In genomic region chr1:60376556-60376955, GRCm38 (mm10) we compare ENCODE assay signal across 26 mouse cellular contexts.
"Had no signal": no experiment of that assay in that cellular context is flagged by ENCODE, and none has a peak within 500 bp of the region (broad histone marks: within the 10 kb centered on the region; RNA-seq: fewer than 3 reads in every experiment).

No protein-coding gene starts in this region.

- H3K27ac ChIP-seq: embryonic facial prominence, embryonic 10.5 days; embryonic facial prominence, embryonic 12.5 days; embryonic facial prominence, embryonic 13.5 days; embryonic facial prominence, embryonic 15.5 days; forebrain, embryonic 10.5 days; forebrain, embryonic 12.5 days; forebrain, embryonic 13.5 days; forebrain, embryonic 15.5 days; gastrocnemius, adult 2 months; heart, adult 2 months had no signal

- DNase-seq: cerebellum, adult 9-11 months; cerebellum, postnatal 10 days; cerebellum, postnatal 14 days; cerebellum, postnatal 25 days; cerebellum, postnatal 36 days; embryo, embryonic 11 days; forebrain, postnatal 0 days; gastrocnemius, adult 2 months; gastrocnemius, postnatal 10 days; gastrocnemius, postnatal 14 days; gastrocnemius, postnatal 25 days; gastrocnemius, postnatal 36 days; heart, adult 11 months; heart, adult 18-20 months; heart, adult 2 months had no signal

- H3K9me3 ChIP-seq: embryonic facial prominence, embryonic 10.5 days; embryonic facial prominence, embryonic 12.5 days; embryonic facial prominence, embryonic 13.5 days; embryonic facial prominence, embryonic 15.5 days; forebrain, embryonic 10.5 days; forebrain, embryonic 12.5 days; forebrain, embryonic 13.5 days; forebrain, embryonic 15.5 days had no signal

- ATAC-seq: forebrain, embryonic 13.5 days; forebrain, embryonic 14.5 days; forebrain, embryonic 15.5 days; forebrain, embryonic 16.5 days; forebrain, postnatal 0 days had no signal

- H3K4me3 ChIP-seq: embryonic facial prominence, embryonic 10.5 days; embryonic facial prominence, embryonic 12.5 days; embryonic facial prominence, embryonic 13.5 days; embryonic facial prominence, embryonic 15.5 days; erythroblast, embryonic 14.5 days; forebrain, embryonic 10.5 days; forebrain, embryonic 12.5 days; forebrain, embryonic 13.5 days; forebrain, embryonic 15.5 days; gastrocnemius, adult 2 months; heart, adult 2 months had no signal

- H3K9ac ChIP-seq: embryonic facial prominence, embryonic 12.5 days; embryonic facial prominence, embryonic 13.5 days; embryonic facial prominence, embryonic 15.5 days; forebrain, embryonic 12.5 days; forebrain, embryonic 13.5 days; forebrain, embryonic 15.5 days; forebrain, postnatal 0 days had no signal

- H3K4me1 ChIP-seq: embryonic facial prominence, embryonic 10.5 days; embryonic facial prominence, embryonic 12.5 days; embryonic facial prominence, embryonic 13.5 days; embryonic facial prominence, embryonic 15.5 days; forebrain, embryonic 10.5 days; forebrain, embryonic 12.5 days; forebrain, embryonic 13.5 days; forebrain, embryonic 15.5 days had no signal

- H3K27me3 ChIP-seq: embryonic facial prominence, embryonic 12.5 days; embryonic facial prominence, embryonic 13.5 days; embryonic facial prominence, embryonic 15.5 days; forebrain, embryonic 12.5 days; forebrain, embryonic 13.5 days; forebrain, embryonic 15.5 days had no signal
